Mouse (Mus musculus): ENCODE data around the gene Sla2.

- TF ChIP-seq EP300 (IDR thresholded peaks at IDR 0.05; ENCODE audit: insufficient read depth, low read depth, low read length) (no peak), CTCF (IDR thresholded peaks at IDR 0.05) (no peak), POLR2A (IDR thresholded peaks at IDR 0.05; ENCODE audit: insufficient read depth, low read depth, low read length) (no peak)
Measured at GRCm38 (mm10) chr2:156842711-156843110, 44.3 kb downstream of the Sla2 start.

All from heart, adult 2 months (tissue).